Mouse (Mus musculus): Measurements from ENCODE around the gene Cd68.
A peak's percentile ranks its signal among the peaks of the same experiment; 100 is the strongest.

Cd68 gene

DNA sequence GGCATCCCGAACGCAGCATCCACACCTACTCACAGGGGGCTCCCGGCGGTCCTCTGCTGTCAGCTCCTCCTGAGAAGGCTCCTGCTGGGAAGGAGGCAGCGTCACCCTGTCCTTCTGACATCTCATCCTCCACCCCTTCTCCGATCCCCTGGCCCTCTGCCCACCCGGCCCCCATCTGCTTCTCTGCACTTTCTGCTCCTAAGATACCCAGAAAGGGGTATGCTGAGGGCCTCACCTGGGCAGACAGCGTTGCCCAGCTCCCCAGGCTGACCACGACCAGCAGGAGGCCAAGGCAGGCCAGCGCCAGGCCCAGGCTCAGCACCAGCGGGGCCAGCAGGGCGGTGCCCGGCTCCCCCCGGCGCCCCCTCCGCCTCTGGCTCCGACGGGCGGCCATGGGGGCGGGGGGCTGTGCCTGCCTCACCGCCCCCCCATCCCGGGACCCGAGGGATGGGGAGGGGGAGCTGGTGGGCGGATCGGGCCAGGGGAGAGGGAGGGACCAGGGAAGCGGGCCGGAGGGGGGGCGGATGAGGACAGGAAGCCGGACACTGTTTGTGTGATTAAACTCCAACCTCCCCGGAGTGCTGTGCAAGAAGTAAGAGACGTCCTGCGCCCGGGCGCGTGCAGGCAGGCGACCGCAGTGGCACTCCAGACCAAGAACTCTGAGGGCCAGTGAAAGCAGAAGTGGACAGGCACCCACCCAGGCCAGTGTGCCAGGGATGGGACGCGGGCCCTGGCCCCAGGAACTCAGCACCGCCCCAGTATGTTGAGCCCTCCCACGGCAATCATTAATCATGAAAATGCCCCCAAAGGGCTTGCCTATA is 29.6 kb upstream of the Cd68 start, which contains the start of the genes Tnfsf12 and Tnfsfm13:
TSS of gene Tnfsf12 (minus strand) at position 489 of the 821 bp plus-strand sequence.
TSS of gene Tnfsfm13 (minus strand) at position 738 of the 821 bp plus-strand sequence.
- DNase-seq (ENCODE audit: low read depth in 2 of 2, low spot score in 2 of 2), result no peak

DNA sequence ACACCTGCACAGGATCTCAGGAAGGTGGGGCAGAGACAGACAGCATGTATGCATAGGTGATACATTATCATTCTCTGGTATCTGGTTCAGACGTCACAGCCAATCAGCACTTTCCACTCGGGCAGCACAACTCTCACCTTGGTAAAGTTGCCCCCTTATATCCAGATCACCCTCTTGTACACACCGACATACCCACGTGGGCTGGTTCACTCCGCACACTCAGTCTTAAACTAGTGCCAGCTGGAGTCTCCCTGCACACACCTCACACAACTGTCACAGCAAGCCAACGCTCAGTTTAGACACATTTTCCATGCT is 29.1 kb upstream of the Cd68 start:
- no peak for DNase-seq (ENCODE audit: low read depth in 2 of 2, low spot score in 2 of 2)

DNA sequence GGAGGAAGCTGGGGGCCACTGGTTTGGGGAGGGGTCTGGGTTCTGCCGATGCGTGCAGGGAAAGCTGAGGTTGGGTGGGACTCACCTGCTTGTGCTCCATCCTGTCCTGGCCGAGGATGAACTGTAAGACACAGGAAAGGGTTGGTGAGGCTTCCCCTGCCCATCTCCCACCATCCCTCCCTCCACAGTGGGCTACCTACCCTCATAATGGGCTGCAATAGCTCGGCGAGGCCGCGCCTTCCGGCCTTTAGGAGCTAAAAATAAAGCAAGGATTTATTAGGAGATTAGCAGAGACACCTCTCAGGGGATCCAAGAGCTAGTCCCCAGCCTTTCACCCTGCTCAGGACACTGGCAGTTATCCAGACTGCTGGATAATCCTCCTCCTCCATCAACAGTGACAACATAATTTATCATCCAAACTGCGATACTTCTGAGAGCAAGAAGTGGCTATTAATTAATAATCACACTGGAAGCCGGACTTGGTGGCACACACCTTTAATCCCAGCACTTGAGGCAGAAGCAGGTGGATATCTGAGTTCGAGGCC is 27.5 kb upstream of the Cd68 start:
- DNase-seq (ENCODE audit: low read depth in 2 of 2, low spot score in 2 of 2), result no peak

DNA sequence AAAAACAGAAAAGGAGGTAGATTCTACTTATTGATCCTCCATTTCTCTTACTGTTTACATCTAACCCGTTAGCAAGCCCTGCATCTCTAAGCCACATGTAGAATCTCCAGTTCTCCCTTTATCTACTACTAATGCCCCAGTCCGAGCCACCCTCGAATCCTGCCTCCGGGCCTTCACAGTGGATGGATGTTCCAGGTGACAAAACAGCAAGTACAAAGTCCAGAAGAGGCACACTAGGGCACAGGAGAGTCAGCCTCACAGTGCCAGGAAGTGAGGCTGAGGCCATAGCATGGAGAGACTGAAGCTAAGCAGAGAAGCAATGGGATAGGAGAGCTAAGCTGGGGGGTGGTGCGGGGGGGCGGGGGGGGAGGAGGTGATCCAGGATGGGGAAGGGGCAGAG is 26.9 kb upstream of the Cd68 start:
- DNase-seq (ENCODE audit: low read depth in 2 of 2, low spot score in 2 of 2), result no peak

DNA sequence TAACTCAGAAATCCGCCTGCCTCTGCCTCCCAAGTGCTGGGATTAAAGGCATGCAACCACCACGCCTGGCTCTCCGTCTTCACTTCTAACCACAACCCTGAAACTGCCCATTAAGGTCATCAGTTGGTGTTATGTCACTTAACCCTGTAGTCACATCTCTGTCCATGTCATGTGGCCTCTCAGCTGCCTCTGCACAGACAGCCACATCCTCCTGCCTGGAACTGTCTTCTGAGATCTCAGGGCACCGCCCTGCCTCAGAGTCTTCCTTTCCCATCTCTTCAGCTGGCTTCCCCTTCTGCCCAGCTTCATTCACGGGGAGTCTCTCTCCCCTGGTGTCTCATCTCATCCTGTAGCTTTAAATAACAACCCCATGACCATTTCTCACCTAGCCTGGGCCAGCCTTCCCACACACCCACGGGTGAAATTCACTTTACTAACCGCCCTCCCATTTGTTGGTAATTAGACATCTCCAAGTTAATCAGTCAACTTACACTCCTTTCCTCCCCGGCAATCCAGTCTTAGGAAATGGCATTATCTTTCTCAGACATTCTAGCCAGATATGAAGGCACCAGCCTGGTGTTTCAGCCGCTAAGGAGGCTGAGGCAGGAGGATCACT is 26.4 kb upstream of the Cd68 start:
- DNase-seq (ENCODE audit: low read depth in 2 of 2, low spot score in 2 of 2), result no peak

DNA sequence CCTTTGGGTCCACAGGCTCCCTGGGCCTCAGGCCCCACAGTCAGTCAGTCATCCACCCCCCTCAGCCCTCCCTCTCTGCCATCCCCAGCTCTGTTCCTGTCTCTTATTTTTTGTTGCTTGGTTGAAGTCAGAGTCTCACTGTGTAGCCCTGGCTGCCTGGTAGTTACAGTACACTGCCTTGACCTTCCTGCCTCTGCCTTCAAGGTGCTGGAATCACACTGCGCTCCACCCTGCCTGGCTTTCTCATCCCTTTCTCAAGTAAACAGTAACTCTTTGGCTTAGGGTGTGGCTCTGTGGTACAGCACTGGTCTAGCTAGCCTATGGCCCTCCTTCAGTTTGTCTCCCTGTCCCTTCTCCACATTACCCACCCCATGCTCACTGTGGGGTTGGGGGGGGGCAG is 23.9 kb upstream of the Cd68 start:
- no peak for DNase-seq (ENCODE audit: low read depth in 2 of 2, low spot score in 2 of 2)

DNA sequence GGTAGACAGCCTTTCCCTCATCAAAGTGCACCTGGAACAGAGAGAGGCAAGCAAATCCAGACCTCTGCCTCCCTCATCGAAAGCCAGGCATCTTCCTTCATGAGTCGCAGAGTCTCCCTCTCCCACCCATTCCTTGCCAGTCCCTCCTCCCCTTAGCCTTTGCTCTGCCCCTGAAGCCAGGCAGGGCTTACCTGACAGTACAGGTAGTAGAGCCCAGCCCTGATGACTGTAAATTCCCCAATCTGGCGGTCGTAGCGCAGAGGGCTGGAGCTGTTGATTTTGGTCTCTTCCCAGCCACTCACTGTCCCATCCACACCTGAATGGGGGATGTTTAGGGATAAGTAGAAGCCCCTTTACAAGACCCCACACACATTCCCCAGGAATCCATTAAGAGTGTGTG is 21.1 kb upstream of the Cd68 start:
- no peak for DNase-seq (ENCODE audit: low read depth in 2 of 2, low spot score in 2 of 2)

DNA sequence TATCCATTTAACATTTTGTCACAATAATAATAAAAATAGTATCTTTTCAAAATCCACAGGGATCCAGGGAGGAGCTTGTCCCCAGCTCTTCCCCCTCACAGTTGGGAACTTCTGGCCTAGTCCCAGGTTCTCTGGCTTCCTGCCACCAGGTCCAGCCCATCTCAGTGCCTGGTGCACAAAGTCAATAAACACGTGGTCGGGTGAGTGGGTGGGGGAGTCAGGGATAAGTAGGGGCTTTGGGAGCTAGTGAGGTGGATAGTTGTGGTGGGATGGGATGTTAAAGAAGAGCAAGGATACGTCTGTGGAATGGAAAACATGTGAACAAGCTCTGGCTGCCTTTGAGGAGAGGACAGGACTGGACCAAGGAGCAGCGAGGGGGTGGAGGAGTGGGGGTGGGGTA is 20.4 kb upstream of the Cd68 start:
- no peak for DNase-seq (ENCODE audit: low read depth in 2 of 2, low spot score in 2 of 2)

DNA sequence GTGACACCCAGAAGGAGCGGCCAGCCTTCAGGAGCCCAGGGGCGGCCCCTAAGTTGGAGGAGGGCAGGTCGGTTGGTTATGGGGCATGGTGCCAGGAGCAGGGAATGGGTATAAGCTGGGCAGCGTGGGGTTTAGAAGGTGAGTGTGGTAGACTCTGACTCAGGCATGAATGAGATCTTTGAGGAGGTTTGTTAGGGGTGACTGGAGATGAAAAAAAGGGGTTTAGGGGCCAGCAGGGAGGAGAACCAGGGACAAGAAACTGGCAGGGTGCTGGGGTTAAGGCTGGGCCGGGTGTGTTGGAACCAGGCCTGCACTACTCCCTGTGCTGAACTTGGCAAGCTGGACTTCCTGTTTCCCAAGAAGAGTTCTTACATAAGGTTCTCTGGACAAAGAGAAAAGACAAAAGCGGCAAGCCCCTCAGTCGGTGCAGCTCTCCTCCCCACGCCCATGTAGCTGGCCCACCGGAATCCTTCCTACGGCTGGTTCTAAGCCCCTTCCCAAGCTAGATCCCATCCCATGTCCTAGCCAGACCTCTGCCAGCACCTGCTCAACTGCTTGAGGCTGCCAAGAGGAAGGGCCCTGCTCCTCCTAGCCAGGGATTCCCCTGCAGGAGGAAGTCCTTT is 19.7 kb upstream of the Cd68 start, which contains the start of gene Tnfsf13:
TSS of gene Tnfsf13 (minus strand) at position 259 of the 623 bp plus-strand sequence.
- no peak for DNase-seq (ENCODE audit: low read depth in 2 of 2, low spot score in 2 of 2)

DNA sequence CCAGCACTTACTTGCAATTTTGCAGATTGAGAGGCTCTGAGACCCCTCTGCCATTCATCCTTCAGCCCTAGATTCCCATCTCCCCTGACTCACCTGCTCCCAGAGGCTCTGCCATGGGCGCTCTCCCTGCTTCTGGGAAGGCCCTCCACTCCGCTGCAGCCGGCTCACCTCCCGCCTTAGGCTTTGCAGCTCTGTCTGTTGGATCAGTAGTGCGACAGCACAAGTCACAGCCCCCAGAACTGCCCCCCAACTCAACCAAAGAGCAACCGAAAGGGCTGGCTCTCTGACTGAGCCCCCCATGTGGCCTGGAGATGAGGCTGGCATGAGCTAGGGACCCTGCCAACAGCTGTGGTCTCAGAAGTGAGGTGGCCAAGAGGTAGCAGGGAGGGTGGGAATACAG is 19.0 kb upstream of the Cd68 start:
- DNase-seq (ENCODE audit: low read depth in 2 of 2, low spot score in 2 of 2), result no peak

DNA sequence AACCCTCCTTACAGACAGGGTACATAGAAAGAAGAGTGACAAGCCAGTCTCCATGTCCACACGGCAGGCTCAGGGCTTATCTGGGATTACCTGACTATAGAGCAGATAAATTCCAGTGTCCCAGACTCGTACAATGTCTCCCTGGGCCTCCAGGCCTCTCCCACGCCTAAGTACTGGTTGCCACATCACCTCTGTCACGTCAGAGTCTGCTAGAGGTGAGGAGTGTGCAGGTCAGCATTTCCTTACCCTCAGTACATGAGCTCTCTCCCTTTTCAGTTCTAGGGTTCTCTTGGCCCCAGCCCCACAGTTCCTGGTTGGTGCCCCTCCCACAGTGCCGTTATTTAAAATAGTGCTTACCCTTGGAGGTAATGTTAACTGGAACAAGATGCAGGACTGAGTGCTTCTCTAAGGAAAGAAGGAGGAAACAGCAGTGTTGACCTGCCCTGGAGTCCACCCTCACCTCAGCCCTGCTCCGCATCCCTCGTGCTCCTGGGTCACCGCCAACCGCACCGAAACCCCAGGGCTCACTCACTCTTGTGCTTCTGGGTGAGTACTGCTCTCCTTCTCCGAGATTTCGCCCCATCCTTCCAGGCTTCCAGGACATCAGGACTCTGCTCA is 18.3 kb upstream of the Cd68 start:
- no peak for DNase-seq (ENCODE audit: low read depth in 2 of 2, low spot score in 2 of 2)

DNA sequence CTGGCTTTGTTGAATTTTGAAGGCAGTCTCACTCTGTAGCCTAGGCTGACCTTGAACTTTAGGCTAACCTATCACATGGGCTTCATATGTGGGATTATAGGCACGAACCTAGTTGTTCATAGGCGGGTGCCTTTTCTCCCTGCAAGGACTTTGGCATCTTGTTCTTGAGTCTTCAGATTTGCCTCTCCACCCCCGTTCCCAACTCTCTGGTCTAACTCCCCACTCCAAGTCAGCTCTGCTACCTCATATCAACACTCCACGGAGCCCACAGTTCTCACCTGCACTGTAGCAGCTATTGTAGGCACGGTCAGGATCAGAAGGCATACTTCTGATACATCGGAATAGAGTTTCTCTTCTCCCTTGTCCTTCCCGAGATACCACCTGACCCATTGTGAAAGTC is 17.6 kb upstream of the Cd68 start:
- DNase-seq (ENCODE audit: low read depth in 2 of 2, low spot score in 2 of 2), result no peak

DNA sequence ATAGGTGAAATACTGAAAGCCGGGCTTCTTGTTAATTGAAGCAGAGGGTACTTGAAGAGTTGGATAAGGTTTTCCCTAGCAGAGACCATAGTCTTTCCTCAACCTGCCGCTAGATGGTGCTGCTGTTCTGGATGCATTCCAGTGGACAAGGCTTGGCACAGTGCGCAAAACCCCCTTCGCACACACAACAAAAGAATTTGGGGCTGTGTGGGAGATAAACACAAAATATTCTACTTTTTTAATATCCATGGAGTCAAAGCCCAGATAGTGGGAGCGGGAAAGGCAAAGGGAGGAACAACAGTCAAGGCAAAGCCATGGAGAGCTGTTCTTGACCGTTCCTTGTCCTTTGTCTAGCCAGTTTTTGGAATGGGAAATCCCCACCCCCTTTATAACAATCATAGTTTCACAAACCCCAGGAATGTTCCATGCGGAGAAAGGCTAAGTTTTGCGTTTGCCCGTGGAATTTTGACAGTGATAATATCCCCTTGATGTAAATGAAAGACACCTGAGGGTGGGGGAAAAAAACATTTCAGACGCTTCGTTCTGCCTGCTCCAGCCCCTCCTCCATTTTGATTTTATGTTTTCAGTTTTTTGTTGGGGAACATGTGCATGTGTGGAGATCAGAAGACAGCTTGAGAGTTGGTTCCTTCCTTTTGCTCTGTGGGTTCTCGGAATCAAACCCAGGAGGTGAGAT is 17.0 kb upstream of the Cd68 start:
- peak; percentile 74 to 83 for DNase-seq (ENCODE audit: low read depth in 2 of 2, low spot score in 2 of 2)

DNA sequence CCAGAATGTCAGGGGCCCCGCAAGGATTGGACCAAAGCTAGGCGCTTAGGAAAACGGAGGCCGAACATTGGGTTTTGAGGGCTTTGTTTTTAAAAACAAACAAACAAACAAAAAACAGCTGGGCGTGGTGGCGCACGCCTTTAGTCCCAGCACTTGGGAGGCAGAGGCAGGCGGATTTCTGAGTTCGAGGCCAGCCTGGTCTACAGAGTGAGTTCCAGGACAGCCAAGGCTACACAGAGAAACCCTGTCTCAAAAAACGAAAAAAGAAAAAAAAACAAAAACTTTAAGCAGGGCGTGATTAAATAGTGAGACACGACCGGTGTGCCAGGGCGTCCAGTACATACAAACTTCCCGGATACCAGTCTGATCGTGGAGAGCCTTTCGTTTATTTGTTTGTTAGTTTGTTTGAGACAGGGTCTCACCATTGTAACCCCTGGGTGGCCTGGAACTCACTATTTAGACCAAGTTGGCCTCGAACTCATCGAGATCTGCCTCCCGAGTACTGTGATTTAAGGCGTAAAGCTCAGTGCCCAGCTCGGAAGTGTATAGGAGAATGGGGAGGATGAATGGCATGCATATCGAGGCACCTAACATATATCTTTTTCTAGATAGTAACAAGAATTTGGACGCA is 16.4 kb upstream of the Cd68 start:
- no peak for DNase-seq (ENCODE audit: low read depth in 2 of 2, low spot score in 2 of 2)

DNA sequence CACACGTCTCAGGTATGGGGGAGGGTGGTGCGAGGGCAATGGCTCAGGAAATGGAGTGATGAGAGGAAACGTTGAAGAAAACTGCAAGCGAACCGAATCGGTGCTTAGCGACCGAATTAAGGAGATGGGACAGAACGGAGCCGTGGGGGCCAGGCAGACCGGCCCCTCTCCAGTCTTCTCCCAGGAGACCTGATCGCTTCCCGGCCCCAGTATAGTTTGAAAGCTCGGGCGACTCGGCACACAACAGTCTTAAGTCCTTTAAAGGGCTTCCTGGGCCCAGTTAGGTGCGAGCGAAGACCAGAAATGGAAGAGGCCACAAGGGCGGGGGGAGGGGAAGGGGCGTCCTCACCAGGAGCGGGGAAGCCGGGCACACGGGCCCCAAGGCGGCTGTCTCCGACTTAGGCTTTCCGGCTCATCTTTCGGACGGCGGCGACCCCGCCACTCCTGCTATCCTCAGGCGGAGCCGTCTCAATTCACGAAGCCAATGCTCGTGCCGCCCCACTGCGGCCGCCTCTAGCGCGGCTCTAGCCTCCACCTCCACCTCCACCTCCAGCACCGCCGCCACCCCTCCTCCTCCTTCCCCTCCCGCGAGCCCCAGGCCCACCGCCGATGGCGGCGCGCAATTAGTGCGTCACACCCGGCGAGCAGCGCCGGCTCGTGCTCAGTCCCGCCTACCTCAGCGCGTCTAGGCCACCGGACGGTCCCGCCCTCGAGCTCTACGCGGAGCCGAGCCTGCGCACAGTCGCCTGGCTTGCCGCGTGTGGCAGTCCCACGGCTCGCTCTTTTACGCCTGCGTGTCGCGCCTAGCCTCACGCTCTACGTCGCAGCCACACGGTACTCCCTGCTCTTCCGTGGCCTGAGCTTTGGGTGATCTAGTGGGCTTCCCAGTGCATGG is 15.6 kb upstream of the Cd68 start, which contains the start of gene Senp3:
TSS of gene Senp3 (minus strand) at position 771 of the 895 bp plus-strand sequence.
- peak; percentile 93 to 94 for DNase-seq (ENCODE audit: low read depth in 2 of 2, low spot score in 2 of 2)

DNA sequence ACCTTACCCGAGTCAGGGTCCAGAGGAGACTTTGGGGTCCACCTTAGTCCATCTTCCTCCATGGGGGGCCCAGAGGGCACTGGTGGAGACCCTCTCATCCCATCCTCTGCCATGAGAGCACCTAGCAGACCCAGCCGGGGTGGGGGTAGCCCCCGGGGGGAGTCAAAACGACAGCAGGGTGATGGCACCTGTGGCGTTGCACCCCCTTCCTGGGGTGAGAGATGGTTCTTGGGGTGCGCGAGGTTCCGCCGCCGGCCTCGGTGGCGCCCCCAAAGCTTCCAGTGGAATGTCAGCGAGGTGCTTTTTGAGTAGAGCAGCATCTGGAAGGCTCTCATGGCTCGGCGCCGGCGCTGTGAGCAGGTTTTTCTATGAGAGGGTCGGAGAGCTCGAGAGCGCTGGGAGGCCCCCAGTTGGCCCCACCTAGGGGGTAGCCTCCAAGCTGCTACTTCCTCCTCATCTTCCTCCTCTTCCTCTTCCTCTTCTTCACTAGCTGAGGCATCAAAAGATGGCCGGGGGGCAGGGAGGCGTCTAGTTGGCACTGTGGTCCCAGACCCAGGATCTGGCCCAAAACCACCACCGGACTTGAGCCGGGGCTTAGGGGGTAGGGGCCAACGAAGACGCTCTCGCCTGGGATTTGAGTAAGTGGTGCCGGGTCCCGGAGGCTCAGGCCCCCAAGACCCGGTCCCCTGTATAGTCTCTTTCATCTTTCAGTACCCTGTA is 14.3 kb upstream of the Cd68 start:
- DNase-seq (ENCODE audit: low read depth in 2 of 2, low spot score in 2 of 2), result no peak

DNA sequence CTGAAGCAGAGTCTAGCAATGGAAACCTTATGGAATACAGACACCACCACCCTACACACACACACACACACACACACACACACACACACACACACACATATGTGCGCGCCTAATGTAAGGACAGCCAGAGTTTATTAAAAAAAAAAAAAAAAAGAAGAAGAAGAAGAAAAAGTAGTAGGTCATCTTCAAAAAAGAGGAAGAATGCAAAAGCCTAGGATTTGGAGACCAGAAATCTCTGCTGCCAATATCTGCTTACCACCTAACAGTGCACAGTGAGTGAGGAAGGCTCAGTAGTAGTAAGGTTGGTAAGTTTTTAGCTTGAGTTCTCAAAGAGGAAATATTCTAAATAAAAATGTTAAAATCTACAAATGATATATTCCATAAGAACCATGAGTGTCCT is 13.2 kb upstream of the Cd68 start:
- DNase-seq (ENCODE audit: low read depth in 2 of 2, low spot score in 2 of 2), result no peak

DNA sequence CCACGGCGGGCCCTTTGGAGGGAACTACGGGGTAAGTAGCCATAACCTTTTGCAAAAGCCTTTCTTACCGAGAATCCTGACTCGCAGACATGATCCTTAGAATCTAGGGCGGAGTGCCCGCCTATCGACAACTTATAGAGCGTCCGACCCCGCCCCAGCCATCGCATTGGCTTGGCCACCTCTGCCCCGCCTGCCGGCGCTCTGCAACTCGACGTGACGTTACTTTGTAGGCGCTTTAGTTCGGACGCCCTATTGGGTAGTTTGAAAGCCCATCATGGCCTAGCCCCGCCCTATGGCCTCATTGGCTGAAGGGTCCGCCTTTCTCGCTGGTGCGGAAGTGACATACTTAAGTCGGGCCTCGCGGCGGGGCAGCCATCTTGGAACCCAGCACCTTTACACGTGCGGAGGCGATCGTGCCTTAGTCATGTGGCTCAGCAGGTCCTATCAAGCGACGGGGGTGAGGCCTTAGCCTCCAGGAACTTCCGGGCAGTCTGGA is 6.3 kb upstream of the Cd68 start, which contains the start of gene Eif4a1:
TSS of gene Eif4a1 (minus strand) at position 213 of the 496 bp plus-strand sequence.
- peak; percentile 98 for DNase-seq (ENCODE audit: low read depth in 2 of 2, low spot score in 2 of 2)
